Mouse (Mus musculus): ENCODE data around the gene Dsp. TPM values are rescaled to one million over a fixed set of nuclear protein-coding genes. Genes with fewer than 3 reads are reported as not detected.

Gene Dsp
- total and polyA plus RNA-seq, 2 experiments from 2014 or later, result 0.07 to 2.7 TPM

- H3K4me3 ChIP-seq (ENCODE audit: low read depth, low read length), result no peak overlapping the region
- H3K4me2 ChIP-seq (ENCODE audit: low read depth, low read length, poor library complexity, severe bottlenecking), result no peak overlapping the region
- ATAC-seq (ENCODE audit: low FRiP score), result no peak
- TF ChIP-seq CTCF (IDR thresholded peaks at IDR 0.05), result no peak
- no peaks in the 10 kb centered on the region for H3K9me3 ChIP-seq (ENCODE audit: low read length)
- no peaks in the 10 kb centered on the region for H3K36me3 ChIP-seq (ENCODE audit: insufficient read depth, low read length)
- H3K27me3 ChIP-seq (ENCODE audit: insufficient read depth, low read length), result no peaks in the 10 kb centered on the region
- no peak overlapping the region for H3K27ac ChIP-seq (ENCODE audit: low read depth, low read length)
- H3K4me1 ChIP-seq (ENCODE audit: insufficient read depth, low read length), result no peaks in the 10 kb centered on the region
- no peak for DNase-seq (ENCODE audit: low spot score)
- no peak overlapping the region for H3K9ac ChIP-seq (replicated peaks; ENCODE audit: low read length, poor library complexity, severe bottlenecking)
- WGBS, result 89% methylated on average over 3 of the region's 3 CpGs
Observed at GRCm38 (mm10) chr13:38127683-38128082, 23.4 kb upstream of the Dsp start.

- Histone ChIP-seq H3K4me2 (ENCODE audit: low read depth, low read length, poor library complexity, severe bottlenecking) (no peak overlapping the region), H3K27me3 (ENCODE audit: insufficient read depth, low read length) (no peaks in the 10 kb centered on the region), H3K4me1 (ENCODE audit: insufficient read depth, low read length) (no peaks in the 10 kb centered on the region), H3K27ac (ENCODE audit: low read depth, low read length) (no peak overlapping the region), H3K36me3 (ENCODE audit: insufficient read depth, low read length) (no peaks in the 10 kb centered on the region), H3K9ac (replicated peaks; ENCODE audit: low read length, poor library complexity, severe bottlenecking) (no peak overlapping the region), H3K9me3 (ENCODE audit: low read length) (no peaks in the 10 kb centered on the region), H3K4me3 (ENCODE audit: low read depth, low read length) (no peak overlapping the region)
- 92% methylated on average over 3 of the region's 3 CpGs for WGBS
- no peak for DNase-seq (ENCODE audit: low spot score)
- no peak for ATAC-seq (ENCODE audit: low FRiP score)
- TF ChIP-seq CTCF (IDR thresholded peaks at IDR 0.05), result no peak
Observed at GRCm38 (mm10) chr13:38128246-38128645, 22.8 kb upstream of the Dsp start.

- DNase-seq (ENCODE audit: low spot score) (no peak), ATAC-seq (ENCODE audit: low FRiP score) (no peak)
- Histone ChIP-seq H3K36me3 (ENCODE audit: insufficient read depth, low read length) (no peaks in the 10 kb centered on the region), H3K4me3 (ENCODE audit: low read depth, low read length) (no peak overlapping the region), H3K9ac (replicated peaks; ENCODE audit: low read length, poor library complexity, severe bottlenecking) (no peak overlapping the region), H3K9me3 (ENCODE audit: low read length) (no peaks in the 10 kb centered on the region), H3K4me2 (ENCODE audit: low read depth, low read length, poor library complexity, severe bottlenecking) (no peak overlapping the region), H3K27me3 (ENCODE audit: insufficient read depth, low read length) (no peaks in the 10 kb centered on the region), H3K4me1 (ENCODE audit: insufficient read depth, low read length) (no peaks in the 10 kb centered on the region), H3K27ac (ENCODE audit: low read depth, low read length) (no peak overlapping the region)
- 84% methylated on average over 2 of the region's 2 CpGs for WGBS
- TF ChIP-seq CTCF (IDR thresholded peaks at IDR 0.05), result no peak
Observed at GRCm38 (mm10) chr13:38129492-38129891, 21.6 kb upstream of the Dsp start.

GRCm38 (mm10) chr13:38130116-38130515, 21.0 kb upstream of the Dsp start:
- Histone ChIP-seq H3K27ac (ENCODE audit: low read depth, low read length) (no peak overlapping the region), H3K36me3 (ENCODE audit: insufficient read depth, low read length) (no peaks in the 10 kb centered on the region), H3K27me3 (ENCODE audit: insufficient read depth, low read length) (no peaks in the 10 kb centered on the region), H3K9me3 (ENCODE audit: low read length) (no peaks in the 10 kb centered on the region), H3K4me3 (ENCODE audit: low read depth, low read length) (no peak overlapping the region), H3K4me1 (ENCODE audit: insufficient read depth, low read length) (no peaks in the 10 kb centered on the region), H3K9ac (replicated peaks; ENCODE audit: low read length, poor library complexity, severe bottlenecking) (no peak overlapping the region), H3K4me2 (ENCODE audit: low read depth, low read length, poor library complexity, severe bottlenecking) (no peak overlapping the region)
- no peak for ATAC-seq (ENCODE audit: low FRiP score)
- no peak for DNase-seq (ENCODE audit: low spot score)
- 90% methylated on average over 9 of the region's 9 CpGs for WGBS
- TF ChIP-seq CTCF (IDR thresholded peaks at IDR 0.05), result no peak

GRCm38 (mm10) chr13:38133016-38133528, 18.0 kb upstream of the Dsp start:
- no peaks in the 10 kb centered on the region for H3K27me3 ChIP-seq (ENCODE audit: insufficient read depth, low read length)
- no peak for DNase-seq (ENCODE audit: low spot score)
- 70% methylated on average over 7 of the region's 7 CpGs for WGBS

GRCm38 (mm10) chr13:38140521-38140920, 10.6 kb upstream of the Dsp start:
- no peaks in the 10 kb centered on the region for H3K4me1 ChIP-seq (ENCODE audit: insufficient read depth, low read length)
- no peak overlapping the region for H3K4me3 ChIP-seq (ENCODE audit: low read depth, low read length)
- no peak overlapping the region for H3K27ac ChIP-seq (ENCODE audit: low read depth, low read length)
- no peak for DNase-seq (ENCODE audit: low spot score)
- no peaks in the 10 kb centered on the region for H3K27me3 ChIP-seq (ENCODE audit: insufficient read depth, low read length)
- no peak for TF ChIP-seq CTCF (IDR thresholded peaks at IDR 0.05)
- H3K4me2 ChIP-seq (ENCODE audit: low read depth, low read length, poor library complexity, severe bottlenecking), result no peak overlapping the region
- ATAC-seq (ENCODE audit: low FRiP score), result no peak
- WGBS, result 36% methylated on average over 1 of the region's 1 CpGs
- H3K36me3 ChIP-seq (ENCODE audit: insufficient read depth, low read length), result no peaks in the 10 kb centered on the region
- H3K9ac ChIP-seq (replicated peaks; ENCODE audit: low read length, poor library complexity, severe bottlenecking), result no peak overlapping the region
- H3K9me3 ChIP-seq (ENCODE audit: low read length), result no peaks in the 10 kb centered on the region

More at GRCm38 (mm10) chr13:38133016-38133528, 18.0 kb upstream of the Dsp start:
- Histone ChIP-seq H3K4me3 (ENCODE audit: low read depth, low read length) (no peak overlapping the region), H3K9me3 (ENCODE audit: low read length) (no peaks in the 10 kb centered on the region), H3K9ac (replicated peaks; ENCODE audit: low read length, poor library complexity, severe bottlenecking) (no peak overlapping the region), H3K4me1 (ENCODE audit: insufficient read depth, low read length) (no peaks in the 10 kb centered on the region), H3K36me3 (ENCODE audit: insufficient read depth, low read length) (no peaks in the 10 kb centered on the region), H3K4me2 (ENCODE audit: low read depth, low read length, poor library complexity, severe bottlenecking) (no peak overlapping the region), H3K27ac (ENCODE audit: low read depth, low read length) (no peak overlapping the region)
- no peak for ATAC-seq (ENCODE audit: low FRiP score)
- TF ChIP-seq CTCF (IDR thresholded peaks at IDR 0.05), result no peak
